Mouse (Mus musculus) urinary bladder, postnatal 4 days (tissue): ENCODE measurements around the gene Shisa8.

Source experiments
- DNase-seq, 2 experiments: peaks; one replicate each; pipeline ENCODE4 v3.0.0; 2021 to 2022; ENCODE audit warnings: low spot score in 2 of 2

The Shisa8 gene

GRCm38 (mm10) chr15:82156298-82156697, 56.3 kb downstream of the Shisa8 start:
- DNase-seq: no peak
